In the genomic region with DNA sequence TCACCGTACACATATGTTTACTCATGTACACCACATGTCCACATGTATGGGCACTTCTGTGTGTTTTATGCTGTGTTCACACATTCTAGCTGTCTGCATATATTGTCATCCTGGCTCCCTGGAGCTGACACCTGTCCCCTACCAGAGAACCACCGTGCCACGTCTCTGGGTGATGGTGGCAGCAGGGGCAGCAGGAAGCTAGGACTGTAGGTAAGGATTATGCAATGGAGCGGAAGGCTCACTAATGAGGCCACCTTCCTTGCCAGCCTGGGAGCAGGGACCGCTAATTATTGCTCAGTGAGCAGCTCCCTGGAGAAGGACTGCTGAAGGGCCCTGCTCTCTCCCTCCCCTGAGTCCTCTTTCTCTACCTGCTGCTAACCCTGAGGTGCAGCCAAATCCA, we compare ENCODE assay signal across 22 mouse cellular contexts. TPM values are rescaled to one million over a fixed set of nuclear protein-coding genes. Genes with fewer than 3 reads are reported as not detected.
DNase-seq lines count a peak whose midpoint lies in the region; ATAC-seq and TF ChIP-seq lines count a peak whose summit lies in the region.
"Had no signal": no experiment of that assay in that cellular context is flagged by ENCODE, and none has a peak within 500 bp of the region (broad histone marks: within the 10 kb centered on the region; RNA-seq: fewer than 3 reads in every experiment).

No protein-coding gene starts in this region.

- no peak overlapping the region for H3K4me2 ChIP-seq in forebrain, embryonic 12.5 days
- H3K4me2 ChIP-seq in forebrain, embryonic 13.5 days = no peak overlapping the region
- H3K4me2 ChIP-seq: embryonic facial prominence, embryonic 12.5 days; limb, embryonic 15.5 days; lung, embryonic 14.5 days; midbrain, embryonic 13.5 days had no signal

- DNase-seq in cerebellum, adult 18-20 months = peak; percentile 24 to 29
- no peak for DNase-seq in cerebellum, adult 9-10 months
- DNase-seq in brain, embryonic 14.5 days (ENCODE audit: low read depth) = peak; percentile 66
- DNase-seq in limb, embryonic 10.5 days (ENCODE audit: low spot score) = no peak
- no peak for DNase-seq in kidney, postnatal 14 days
- DNase-seq: adrenal gland, postnatal 36 days; gastrocnemius, postnatal 36 days; kidney, adult 18-20 months; layer of hippocampus, adult 9-11 months; lung, embryonic 14.5 days; right cerebral cortex, postnatal 25 days; spleen, adult 18-20 months had no signal

- H3K9me3 ChIP-seq in forebrain, embryonic 12.5 days = no peaks in the 10 kb centered on the region
- no peaks in the 10 kb centered on the region for H3K9me3 ChIP-seq in forebrain, embryonic 13.5 days (replicated peaks)
- H3K9me3 ChIP-seq in limb, embryonic 10.5 days (replicated peaks) = no peaks in the 10 kb centered on the region
- H3K9me3 ChIP-seq: embryonic facial prominence, embryonic 12.5 days; limb, embryonic 15.5 days; megakaryocyte, embryonic 14.5 days; midbrain, embryonic 13.5 days had no signal

- no peak overlapping the region for H3K9ac ChIP-seq in forebrain, embryonic 12.5 days
- no peak overlapping the region for H3K9ac ChIP-seq in forebrain, embryonic 13.5 days
- H3K9ac ChIP-seq: embryonic facial prominence, embryonic 12.5 days; limb, embryonic 15.5 days; liver, embryonic 14.5 days; lung, embryonic 14.5 days; midbrain, embryonic 13.5 days had no signal

- H3K4me3 ChIP-seq in forebrain, embryonic 12.5 days (replicated peaks) = no peak overlapping the region
- no peak overlapping the region for H3K4me3 ChIP-seq in forebrain, embryonic 13.5 days
- H3K4me3 ChIP-seq in limb, embryonic 10.5 days = no peak overlapping the region
- H3K4me3 ChIP-seq: embryonic facial prominence, embryonic 12.5 days; erythroblast, embryonic 14.5 days; limb, embryonic 15.5 days; megakaryocyte, embryonic 14.5 days; midbrain, embryonic 13.5 days had no signal

- H3K27ac ChIP-seq in forebrain, embryonic 12.5 days = 0 out of 2 replicates have a peak overlapping the region, but pooled peaks have one; percentile 25
- H3K27ac ChIP-seq in forebrain, embryonic 13.5 days = no peak overlapping the region
- peak overlapping the region; percentile 56; the same call in 1 of the 2 replicates for H3K27ac ChIP-seq in limb, embryonic 10.5 days
- H3K27ac ChIP-seq: embryonic facial prominence, embryonic 12.5 days; limb, embryonic 15.5 days; liver, embryonic 14.5 days; midbrain, embryonic 13.5 days had no signal

- no peaks in the 10 kb centered on the region for H3K36me3 ChIP-seq in forebrain, embryonic 12.5 days (replicated peaks)
- H3K36me3 ChIP-seq in forebrain, embryonic 13.5 days (ENCODE audit: poor library complexity, severe bottlenecking) = no peaks in the 10 kb centered on the region
- H3K36me3 ChIP-seq in limb, embryonic 10.5 days = no peaks in the 10 kb centered on the region
- H3K36me3 ChIP-seq: embryonic facial prominence, embryonic 12.5 days; limb, embryonic 15.5 days; midbrain, embryonic 13.5 days had no signal

- no peak for TF ChIP-seq CTCF in brain, embryonic 14.5 days (IDR thresholded peaks at IDR 0.05; ENCODE audit: borderline replicate concordance, extremely low read depth, insufficient read depth, insufficient read length)

- no peak for TF ChIP-seq POLR2A in brain, embryonic 14.5 days (IDR thresholded peaks at IDR 0.05; ENCODE audit: borderline replicate concordance, extremely low read depth, insufficient read depth, insufficient read length, poor library complexity, severe bottlenecking)

- peak; percentile 30; the same call in 1 of the 2 replicates for ATAC-seq in forebrain, embryonic 12.5 days (ENCODE audit: low FRiP score)
- no peak for ATAC-seq in forebrain, embryonic 13.5 days
- ATAC-seq: CD4-positive, CD25-positive, alpha-beta regulatory T cell, adult 4 months; midbrain, embryonic 13.5 days had no signal

- H3K27me3 ChIP-seq in forebrain, embryonic 12.5 days = peaks cover 26% of the 10 kb centered on the region; the same call in 1 of the 2 replicates
- peaks cover 13% of the 10 kb centered on the region; the same call in 1 of the 2 replicates for H3K27me3 ChIP-seq in forebrain, embryonic 13.5 days
- peaks cover 34% of the 10 kb centered on the region for H3K27me3 ChIP-seq in limb, embryonic 10.5 days (ENCODE audit: low read depth, poor library complexity, severe bottlenecking)

- WGBS in forebrain, embryonic 12.5 days = 39% methylated on average over 5 of the region's 5 CpGs
- WGBS in forebrain, embryonic 13.5 days = 28% methylated on average over 5 of the region's 5 CpGs
- 77% methylated on average over 5 of the region's 5 CpGs for WGBS in limb, embryonic 10.5 days

- H3K4me1 ChIP-seq in forebrain, embryonic 12.5 days = peaks cover 15% of the 10 kb centered on the region; the same call in 1 of the 2 replicates
- H3K4me1 ChIP-seq in forebrain, embryonic 13.5 days = peaks cover 25% of the 10 kb centered on the region
- peaks cover 36% of the 10 kb centered on the region for H3K4me1 ChIP-seq in limb, embryonic 10.5 days
- H3K4me1 ChIP-seq: embryonic facial prominence, embryonic 12.5 days had no signal

RNA-seq across cellular contexts. Expression of gene Odf3l1, which starts 23.8 kb away (rescaled TPM):
- polyA plus RNA-seq in forebrain, embryonic 12.5 days (2016; fragmentation: Nextera tagmentation; extraction: Ambion mirVana) = not detected in 2 replicates
- polyA plus RNA-seq in forebrain, embryonic 13.5 days (2015; fragmentation: Nextera tagmentation; extraction: Ambion mirVana) = 0.44 TPM in 1 of 2 replicates, not detected in the other
- polyA plus RNA-seq in brain, embryonic 14.5 days (2012; rRNA removed) = 0.14 and 0.18 TPM in 2 replicates
- polyA plus RNA-seq in limb, embryonic 10.5 days (2016; fragmentation: Nextera tagmentation; extraction: Ambion mirVana) = 0.35 TPM in 1 of 2 replicates, not detected in the other
- polyA plus RNA-seq: CD4-positive, CD25-positive, alpha-beta regulatory T cell, adult 4 months; erythroblast, embryonic 14.5 days; liver, embryonic 14.5 days; midbrain, embryonic 13.5 days; neural tube, embryonic 11.5 days had no signal

RNA-seq across cellular contexts. Expression of gene Cspg4, which starts 24.1 kb away (rescaled TPM):
- 3.0 and 3.8 TPM in 2 replicates for polyA plus RNA-seq in forebrain, embryonic 12.5 days (2016; fragmentation: Nextera tagmentation; extraction: Ambion mirVana)
- 3.0 and 3.1 TPM in 2 replicates for polyA plus RNA-seq in forebrain, embryonic 13.5 days (2015; fragmentation: Nextera tagmentation; extraction: Ambion mirVana)
- 4.4 and 8.2 TPM in 2 replicates for polyA plus RNA-seq in brain, embryonic 14.5 days (2012; rRNA removed)
- polyA plus RNA-seq in limb, embryonic 10.5 days (2016; fragmentation: Nextera tagmentation; extraction: Ambion mirVana) = 2.1 and 5.0 TPM in 2 replicates
- polyA plus RNA-seq: CD4-positive, CD25-positive, alpha-beta regulatory T cell, adult 4 months; erythroblast, embryonic 14.5 days had no signal

RNA-seq across cellular contexts. Expression of gene Lingo1, which starts 44.5 kb away (rescaled TPM):
- 9.4 and 10.5 TPM in 2 replicates for polyA plus RNA-seq in forebrain, embryonic 12.5 days (2016; fragmentation: Nextera tagmentation; extraction: Ambion mirVana)
- polyA plus RNA-seq in forebrain, embryonic 13.5 days (2015; fragmentation: Nextera tagmentation; extraction: Ambion mirVana) = 10.9 and 13.7 TPM in 2 replicates
- polyA plus RNA-seq in brain, embryonic 14.5 days (2012; rRNA removed) = 143 and 205 TPM in 2 replicates
- polyA plus RNA-seq in limb, embryonic 10.5 days (2016; fragmentation: Nextera tagmentation; extraction: Ambion mirVana) = 0.85 and 1.8 TPM in 2 replicates
- polyA plus RNA-seq: CD4-positive, CD25-positive, alpha-beta regulatory T cell, adult 4 months; erythroblast, embryonic 14.5 days had no signal

Comparison
In these comparisons a context has a peak if more than half of its experiments do, and no peak if none do; other contexts are left out.
1. DNase-seq: peak in cerebellum, adult 18-20 months (2 of 2) and brain, embryonic 14.5 days (single experiment); none in cerebellum, adult 9-10 months (single experiment), limb, embryonic 10.5 days (single experiment) and kidney, postnatal 14 days (single experiment).